Mouse (Mus musculus) spleen, adult 2 months (tissue): Measurements from ENCODE around the gene Nxf1. TPM values are rescaled to one million over a fixed set of nuclear protein-coding genes. Genes with fewer than 3 reads are reported as not detected.

Source experiments
- DNase-seq, 2 experiments: peaks; one replicate each; pipeline versions ENCODE4 v3.0.0 to v3.0.0-alpha.2; 2012 to 2021; ENCODE audit warnings: low spot score in 2 of 2, low read depth in 1 of 2
- H3K27ac ChIP-seq: fragments of 200-500 bp; 2 replicates; pipeline ENCODE4 v1.5.1; 2012; ENCODE audit warnings: low read length, inconsistent platforms; ENCODE audit not compliant: insufficient read depth
- H3K27me3 ChIP-seq: fragments of 200-500 bp; 2 replicates; pipeline ENCODE4 v1.6.1; 2012; ENCODE audit warnings: mild to moderate bottlenecking, moderate library complexity, low read length, inconsistent platforms; ENCODE audit not compliant: control insufficient read depth, insufficient read depth
- H3K36me3 ChIP-seq: fragments of 200-500 bp; 2 replicates; pipeline ENCODE4 v1.6.1; 2012; ENCODE audit warnings: mild to moderate bottlenecking, low read length, inconsistent platforms; ENCODE audit not compliant: control insufficient read depth, insufficient read depth
- H3K4me1 ChIP-seq: fragments of 200-500 bp; 2 replicates; pipeline ENCODE4 v1.6.1; 2011; ENCODE audit warnings: inconsistent platforms; ENCODE audit not compliant: control insufficient read depth, insufficient read depth, insufficient read length
- H3K4me3 ChIP-seq: fragments of 200-500 bp; 2 replicates; pipeline ENCODE4 v1.5.1; 2011; ENCODE audit warnings: mild to moderate bottlenecking, inconsistent platforms; ENCODE audit not compliant: insufficient read depth, insufficient read length; ENCODE audit errors: extremely low read depth
- CTCF ChIP-seq: fragments of 200-500 bp; IDR thresholded peaks from 2 replicates; pipeline ENCODE4 v1.5.1; 2011; ENCODE audit warnings: mild to moderate bottlenecking, inconsistent platforms; ENCODE audit not compliant: insufficient read depth, insufficient read length, insufficient replicate concordance; ENCODE audit errors: extremely low read depth
- POLR2A ChIP-seq: fragments of 200-500 bp; IDR thresholded peaks from 2 replicates; pipeline ENCODE4 v1.6.1; 2011; ENCODE audit warnings: low read depth, low read length, inconsistent platforms
- WGBS: fragments of 180-500 bp; shearing (Covaris S2); methylation state at CpG from one replicate; pipeline ENCODE4 v1.1.7; 2018; 5-methylcytosine and 5-hydroxymethylcytosine counted together
- polyA plus RNA-seq: library from polyadenylated mRNA; depleted of rRNA; stranded (reverse); fragments of >200 nt; gene quantifications from 2 replicates; pipeline ENCODE4 v1.2.3, GENCODE M21; 2012

The Nxf1 gene
- polyA plus RNA-seq, 1 experiment: 104 TPM

GRCm38 (mm10) chr19:8713306-8713996 lies 43.4 kb upstream of the Nxf1 start:
- WGBS: under 1% methylated on average over 51 of the region's 51 CpGs
- H3K27ac ChIP-seq: peak overlapping the region; percentile 89
- TF ChIP-seq CTCF: peak; percentile 75; the same call in 1 of the 2 replicates
- peak; percentile 98 for TF ChIP-seq POLR2A

GRCm38 (mm10) chr19:8713997-8714652 lies 42.7 kb upstream of the Nxf1 start:
- WGBS: 11% methylated on average over 13 of the region's 13 CpGs
- Histone ChIP-seq H3K27ac (peak overlapping the region; percentile 89), H3K36me3 (peaks cover 17% of the 10 kb centered on the region), H3K27me3 (no peaks in the 10 kb centered on the region), H3K4me1 (peaks cover 6% of the 10 kb centered on the region; the same call in 1 of the 2 replicates), H3K4me3 (peak overlapping the region; percentile 92)
- no peak for DNase-seq
- no peak for TF ChIP-seq CTCF
- no peak for TF ChIP-seq POLR2A

More at GRCm38 (mm10) chr19:8713306-8713996, 43.4 kb upstream of the Nxf1 start:
- peak; percentile 77 to 96 for DNase-seq
- peak overlapping the region; percentile 92 for H3K4me3 ChIP-seq
- peaks cover 23% of the 10 kb centered on the region for H3K36me3 ChIP-seq
- H3K4me1 ChIP-seq: peaks cover 6% of the 10 kb centered on the region; the same call in 1 of the 2 replicates
- H3K27me3 ChIP-seq: no peaks in the 10 kb centered on the region

- WGBS: 77% methylated on average over 10 of the region's 10 CpGs
- no peaks in the 10 kb centered on the region for H3K27me3 ChIP-seq
- peaks cover 6% of the 10 kb centered on the region; the same call in 1 of the 2 replicates for H3K4me1 ChIP-seq
- H3K4me3 ChIP-seq: no peak overlapping the region
- no peak overlapping the region for H3K27ac ChIP-seq
- no peak for DNase-seq
- TF ChIP-seq CTCF (no peak), POLR2A (no peak)
- H3K36me3 ChIP-seq: peaks cover 10% of the 10 kb centered on the region
Measured at GRCm38 (mm10) chr19:8714653-8715481, 42.0 kb upstream of the Nxf1 start.

- Histone ChIP-seq H3K4me3 (no peak overlapping the region), H3K36me3 (peaks cover 3% of the 10 kb centered on the region; the same call in 1 of the 2 replicates), H3K27ac (peak overlapping the region; percentile 6; the same call in 1 of the 2 replicates), H3K4me1 (peaks cover 4% of the 10 kb centered on the region; the same call in 1 of the 2 replicates), H3K27me3 (no peaks in the 10 kb centered on the region)
- 85% methylated on average over 10 of the region's 10 CpGs for WGBS
- no peak for TF ChIP-seq POLR2A
- no peak for TF ChIP-seq CTCF
- no peak for DNase-seq
Measured at GRCm38 (mm10) chr19:8715868-8716766, 40.8 kb upstream of the Nxf1 start.

- no peaks in the 10 kb centered on the region for H3K4me1 ChIP-seq
- no peaks in the 10 kb centered on the region for H3K27me3 ChIP-seq
- H3K36me3 ChIP-seq: no peaks in the 10 kb centered on the region
- TF ChIP-seq CTCF: no peak
- no peak for TF ChIP-seq POLR2A
- no peak overlapping the region for H3K27ac ChIP-seq
- WGBS: 84% methylated on average over 10 of the region's 10 CpGs
- no peak overlapping the region for H3K4me3 ChIP-seq
- no peak for DNase-seq
Measured at GRCm38 (mm10) chr19:8716767-8717475, 40.0 kb upstream of the Nxf1 start.
